Mouse (Mus musculus) thymus, postnatal 0 days (tissue): ENCODE data around the gene Impdh1. TPM values are rescaled to one million over a fixed set of nuclear protein-coding genes. Genes with fewer than 3 reads are reported as not detected.
"Not testable (repeated sequence)": the region's sequence is repeated elsewhere in the genome, so short reads cannot be mapped to it uniquely, and the experiment has no call there.

Experiments
- DNase-seq: peaks from one replicate; pipeline ENCODE4 v3.0.0-alpha.2; 2015; ENCODE audit warnings: low spot score
- polyA plus RNA-seq: library from polyadenylated mRNA; unstranded; fragments of >200 nt; fragmentation: Nextera tagmentation; extraction: Ambion mirVana; gene quantifications from 2 replicates; pipeline ENCODE4 v1.2.1, GENCODE M21; 2015

Impdh1 gene
- 138 and 141 TPM in 2 replicates for polyA plus RNA-seq

DNA sequence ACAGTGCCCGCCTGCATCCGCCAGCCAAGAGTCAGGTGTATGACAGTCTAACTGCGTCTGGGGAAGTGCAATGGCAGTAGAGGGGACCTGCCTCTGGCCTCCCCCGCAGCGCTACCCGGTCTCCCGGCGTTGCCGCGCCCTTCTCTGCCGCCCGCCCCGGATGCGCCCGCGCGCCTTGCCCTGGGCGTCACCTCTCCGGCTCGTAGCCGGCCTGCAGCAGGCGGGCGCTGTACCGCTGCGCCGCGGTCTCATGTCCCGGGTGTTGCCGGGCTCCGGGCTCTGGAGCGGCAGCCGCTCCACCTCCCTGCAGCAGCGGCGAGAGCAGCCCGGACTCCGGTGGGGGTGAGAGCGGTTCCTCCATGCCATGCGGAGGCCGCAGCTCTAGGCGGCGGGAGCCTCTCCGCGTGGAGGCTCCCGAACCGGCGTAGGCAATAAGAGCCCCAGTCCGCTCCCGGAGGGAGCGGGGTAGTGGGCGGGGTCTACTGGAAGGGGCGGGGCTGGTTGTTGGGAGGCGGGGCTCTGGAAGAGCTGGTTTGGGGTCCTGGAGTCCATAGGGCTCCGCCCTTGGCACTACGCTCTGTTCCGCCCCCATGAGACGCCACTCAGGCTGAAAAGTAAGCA, at the start of gene Impdh1:
Gene Impdh1, minus strand, starts transcription at position 484 of the 621 bp plus-strand sequence.
- peak; percentile 94 for DNase-seq

GRCm38 (mm10) chr6:29264456-29264781, 48.3 kb upstream of the Impdh1 start:
- DNase-seq: no peak

DNA sequence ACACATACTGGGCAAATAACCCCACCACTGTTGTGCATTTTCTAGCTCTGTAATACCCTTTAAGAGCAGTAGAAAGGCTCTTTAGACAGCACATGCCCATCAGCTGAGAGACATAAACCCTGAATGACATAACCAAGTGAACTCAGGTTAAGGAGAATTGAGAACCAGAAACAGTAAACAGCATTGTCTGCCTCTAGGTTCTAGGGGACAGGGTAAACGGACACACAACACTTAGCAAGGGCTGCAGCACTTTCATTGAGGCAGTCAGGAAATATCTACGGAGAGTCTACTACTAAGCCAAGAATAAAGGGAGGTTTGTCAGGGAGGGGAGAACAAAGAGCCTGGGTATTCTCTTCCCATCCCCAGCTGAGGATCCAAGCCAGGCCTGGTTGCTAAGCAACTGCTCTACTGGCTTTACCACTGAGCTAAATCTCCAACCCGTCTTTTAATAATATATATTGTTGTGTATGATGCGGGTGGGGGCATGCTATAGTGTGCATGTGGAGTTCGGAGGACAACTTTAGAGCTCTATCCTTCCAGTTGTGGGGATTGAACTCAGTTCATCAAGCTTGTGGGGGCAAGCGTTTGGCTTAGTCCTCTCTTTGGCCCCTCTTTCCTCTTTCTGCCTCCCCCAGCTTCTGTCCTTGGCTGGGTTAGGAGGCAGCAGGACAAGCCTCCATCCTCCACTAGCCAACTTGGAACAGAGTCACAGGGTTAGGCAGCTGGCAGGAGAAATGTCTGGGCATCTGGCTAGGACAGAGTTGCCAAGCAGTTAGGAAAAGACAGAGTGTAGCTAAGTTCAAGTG, 47.7 kb upstream of the Impdh1 start:
- no peak for DNase-seq

DNA sequence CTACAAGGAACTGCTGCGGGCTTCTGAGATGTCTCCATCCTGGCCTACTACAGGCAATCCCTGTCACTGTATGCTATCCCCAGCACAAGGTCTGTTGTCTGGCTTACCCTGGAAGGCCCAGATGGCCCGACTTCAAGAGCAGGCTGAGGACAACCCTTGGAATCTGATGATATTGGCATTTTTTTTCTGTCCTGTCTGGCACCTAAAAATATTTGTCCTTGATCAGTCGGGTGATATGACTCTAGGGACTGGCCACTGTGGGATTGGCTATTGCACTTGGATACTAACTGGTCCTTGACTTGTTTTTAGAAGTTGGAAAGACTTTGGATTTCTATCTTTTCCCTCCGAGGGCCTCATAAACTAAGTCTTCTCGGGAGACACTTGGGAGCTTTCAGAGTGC, 45.7 kb upstream of the Impdh1 start:
- DNase-seq: no peak

DNA sequence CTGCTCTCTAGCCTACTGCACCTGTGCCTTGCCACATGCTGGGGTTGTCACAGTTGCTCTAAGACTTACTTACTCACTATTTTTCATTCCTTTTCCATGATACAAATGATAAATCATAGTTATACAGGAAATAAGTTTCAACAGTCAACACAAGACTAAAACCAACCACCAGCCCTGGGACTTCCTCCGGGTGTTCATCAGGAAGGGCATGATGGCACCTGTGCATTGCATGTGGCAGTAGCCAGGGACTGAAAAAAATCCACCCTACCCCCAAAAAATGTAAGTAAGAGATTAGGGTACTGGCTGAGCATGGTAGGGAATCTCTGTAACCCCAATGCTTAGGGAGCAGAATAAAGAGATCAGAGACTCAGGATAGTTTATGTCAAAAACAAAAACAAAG, 43.3 kb upstream of the Impdh1 start:
- DNase-seq: peak; percentile 45

- no peak for DNase-seq
Observed at GRCm38 (mm10) chr6:29247072-29247471, 30.9 kb upstream of the Impdh1 start.

DNA sequence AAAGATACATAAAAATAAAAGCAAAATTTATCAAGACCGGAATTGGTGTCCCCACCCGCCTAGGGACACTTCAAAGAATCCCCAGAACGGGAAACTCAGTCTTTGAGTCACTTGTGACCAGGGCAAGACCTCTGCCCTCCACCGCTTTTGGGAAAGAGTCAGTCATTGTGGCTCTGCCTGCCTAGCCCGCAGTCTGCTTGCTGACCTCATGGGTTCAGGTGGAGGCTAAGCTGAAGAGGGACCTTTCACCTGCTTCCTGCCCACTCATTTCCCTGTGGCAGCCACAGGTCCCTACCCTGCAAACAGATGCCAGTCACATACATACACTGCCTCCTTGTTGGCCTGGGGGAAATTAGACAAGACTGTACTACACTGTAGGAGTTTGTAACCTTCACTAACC, 30.4 kb upstream of the Impdh1 start:
- DNase-seq: no peak

DNA sequence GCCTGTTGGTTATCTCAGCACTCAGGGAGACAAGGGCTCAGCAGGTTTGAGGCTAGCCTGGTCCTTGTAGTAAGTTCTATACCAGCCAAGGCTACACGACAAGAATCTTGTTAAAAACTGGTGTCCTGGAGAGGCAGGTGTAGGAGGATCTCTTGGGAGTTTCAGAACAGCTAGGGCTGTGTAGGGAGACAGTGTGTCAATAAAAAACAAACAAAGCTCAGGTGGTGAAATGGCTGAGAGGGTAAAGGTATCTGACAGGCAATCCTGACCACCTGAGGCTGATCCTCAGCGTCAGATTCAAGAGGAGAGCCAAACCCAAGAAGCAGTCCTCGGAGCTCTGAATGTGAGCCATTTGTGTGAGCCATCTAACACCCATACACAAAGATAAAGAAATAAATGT, 30.0 kb upstream of the Impdh1 start:
- no peak for DNase-seq

GRCm38 (mm10) chr6:29245272-29246120, 29.3 kb upstream of the Impdh1 start:
- DNase-seq: no peak

- DNase-seq: peak; percentile 48
Observed at GRCm38 (mm10) chr6:29242265-29242664, 26.1 kb upstream of the Impdh1 start.

DNA sequence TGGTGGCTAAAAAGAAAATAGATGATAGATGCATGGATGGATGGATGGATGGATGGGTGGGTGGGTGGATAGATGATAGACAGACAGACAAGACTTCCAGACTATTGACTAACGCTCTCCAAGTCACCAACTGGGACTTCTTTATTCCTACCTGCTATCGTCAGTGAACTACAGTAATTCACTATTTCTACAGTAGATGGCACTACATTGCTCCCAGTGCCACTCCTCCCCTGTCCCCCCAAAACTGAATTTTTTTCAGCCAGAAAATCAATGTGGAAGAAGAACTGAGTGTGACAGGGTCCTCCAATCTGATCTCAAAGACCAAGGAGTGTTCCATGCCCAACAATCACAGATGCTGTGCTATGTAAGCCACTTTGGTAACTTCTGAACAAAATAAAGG, 25.5 kb upstream of the Impdh1 start:
- DNase-seq: peak; percentile 47

DNA sequence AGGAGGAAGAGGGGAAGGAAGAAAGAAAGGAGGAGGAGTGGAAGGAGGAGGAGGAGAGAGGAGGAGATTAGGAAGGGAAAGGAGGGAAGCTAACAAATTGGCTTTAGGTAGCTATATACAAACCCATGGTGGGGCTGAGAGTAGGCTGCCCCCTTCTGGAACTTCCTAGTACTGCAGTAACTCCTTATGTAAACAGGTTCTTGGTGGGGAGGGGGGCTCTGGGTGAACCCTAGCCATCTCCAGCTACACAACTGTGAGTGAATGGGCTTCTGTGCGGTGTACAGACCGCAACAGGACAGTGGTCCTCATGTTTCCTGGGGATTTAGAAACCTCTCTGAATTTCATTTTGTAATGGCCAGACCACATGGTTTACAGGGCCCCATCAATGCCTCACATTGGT, 24.6 kb upstream of the Impdh1 start:
- peak; percentile 86 for DNase-seq

DNA sequence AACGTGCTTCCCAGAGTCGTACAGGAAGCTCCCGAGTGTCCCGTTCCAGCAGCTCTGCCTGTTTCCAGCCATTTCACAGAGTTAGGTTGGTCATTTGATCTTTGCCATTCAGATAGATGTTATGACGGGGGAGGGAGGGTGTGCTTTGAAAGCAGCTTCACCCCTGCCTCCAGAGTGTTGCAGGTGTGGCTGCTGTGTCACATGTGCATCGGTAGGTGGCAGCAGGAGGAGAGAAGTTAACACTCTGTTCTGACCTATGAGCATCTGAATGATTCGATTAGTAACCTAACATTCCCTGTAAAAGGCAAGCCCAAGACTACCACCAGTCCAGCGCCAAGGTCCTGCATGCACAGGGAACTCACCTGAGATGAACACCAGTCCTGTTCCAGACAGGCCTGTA, 18.1 kb upstream of the Impdh1 start:
- peak; percentile 87 for DNase-seq

GRCm38 (mm10) chr6:29233710-29234109, 17.5 kb upstream of the Impdh1 start:
- peak; percentile 41 for DNase-seq

GRCm38 (mm10) chr6:29232321-29232720, 16.2 kb upstream of the Impdh1 start:
- peak; percentile 92 for DNase-seq

GRCm38 (mm10) chr6:29231799-29232198, 15.6 kb upstream of the Impdh1 start:
- DNase-seq: peak; percentile 58

- no peak for DNase-seq
Observed at GRCm38 (mm10) chr6:29230386-29230785, 14.2 kb upstream of the Impdh1 start.

- DNase-seq: no peak
Observed at GRCm38 (mm10) chr6:29229265-29229913, 13.2 kb upstream of the Impdh1 start.

DNA sequence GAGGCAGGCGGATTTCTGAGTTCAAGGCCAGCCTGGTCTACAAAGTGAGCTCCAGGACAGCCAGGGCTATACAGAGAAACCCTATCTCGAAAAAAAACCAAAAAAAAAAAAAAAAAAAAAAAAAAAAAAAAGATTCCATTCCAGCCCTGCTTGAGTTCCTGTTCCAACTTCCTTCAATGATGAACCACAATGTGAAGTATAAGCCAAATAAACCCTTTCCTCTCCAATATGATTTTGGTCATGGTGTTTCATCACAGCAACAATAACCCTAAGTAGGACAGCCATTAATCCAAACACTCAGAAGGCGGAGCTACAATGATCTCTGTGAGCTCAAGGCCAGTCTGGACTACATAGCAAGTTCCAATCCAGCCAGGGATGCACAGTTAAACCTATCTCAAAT, 1.6 kb upstream of the Impdh1 start:
- not testable (repeated sequence) for DNase-seq

DNA sequence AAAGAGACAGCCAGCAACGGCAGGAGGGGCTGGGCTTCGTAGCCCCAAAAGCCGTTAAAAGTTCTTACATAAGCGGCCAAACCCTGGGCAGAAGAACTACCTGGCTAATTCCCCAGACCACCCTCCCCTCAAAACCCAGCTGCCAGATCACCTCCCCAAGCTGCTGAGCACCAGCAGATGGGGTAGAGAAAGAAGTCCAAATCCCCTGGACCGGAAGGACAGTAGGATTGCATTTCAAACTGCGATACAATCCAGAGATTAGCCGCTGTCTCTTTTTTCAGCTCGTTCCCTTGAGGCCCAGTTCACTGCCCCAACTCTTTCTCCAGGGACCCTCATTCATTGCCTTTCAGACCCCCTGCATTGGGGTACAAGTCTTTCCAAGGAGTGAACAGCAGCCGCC, 983 bp downstream of the Impdh1 start:
- DNase-seq: peak; percentile 35

DNA sequence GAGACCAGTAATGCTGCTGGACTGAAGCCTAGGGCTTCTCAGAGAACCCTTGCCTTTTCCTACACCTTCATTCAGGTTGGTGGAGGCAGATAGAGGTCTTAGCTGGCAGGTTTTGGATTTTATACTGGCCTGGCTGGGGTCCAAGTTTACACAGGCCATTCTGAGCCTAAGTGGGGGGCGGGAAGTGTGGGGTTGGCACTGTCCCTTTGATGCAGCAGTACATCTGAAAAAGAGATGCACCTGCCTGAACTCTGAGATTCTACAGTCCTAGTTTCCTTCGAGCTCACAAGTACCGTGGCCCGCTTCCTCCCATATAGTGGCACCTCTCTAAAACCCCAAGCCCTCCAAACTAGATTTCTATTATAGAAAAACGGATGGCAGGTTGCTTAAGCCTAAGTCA, 1.4 kb downstream of the Impdh1 start:
- peak; percentile 74 for DNase-seq

GRCm38 (mm10) chr6:29214245-29214644, 1.9 kb downstream of the Impdh1 start:
- DNase-seq: no peak
